Mouse (Mus musculus) limb, embryonic 10.5 days (tissue): ENCODE measurements around the gene Nmnat1. TPM values are rescaled to one million over a fixed set of nuclear protein-coding genes. Genes with fewer than 3 reads are reported as not detected.
"Not testable (repeated sequence)": the region's sequence is repeated elsewhere in the genome, so short reads cannot be mapped to it uniquely, and the experiment has no call there.

ENCODE experiments used
- DNase-seq: peaks from one replicate; pipeline ENCODE4 v3.0.0-alpha.2; 2017; ENCODE audit warnings: low spot score
- H3K27ac ChIP-seq: fragments of 300-500 bp; sonication (generic); 2 replicates; pipeline ENCODE4 v1.5.1; 2016; ENCODE audit warnings: mild to moderate bottlenecking
- H3K27me3 ChIP-seq: fragments of 300-500 bp; sonication (generic); 2 replicates; pipeline ENCODE4 v1.6.1; 2016; ENCODE audit warnings: low read depth, mild to moderate bottlenecking; ENCODE audit not compliant: poor library complexity, severe bottlenecking
- H3K36me3 ChIP-seq: fragments of 300-500 bp; sonication (generic); 2 replicates; pipeline ENCODE4 v1.6.1; 2016; ENCODE audit warnings: mild to moderate bottlenecking, moderate library complexity
- H3K4me1 ChIP-seq: fragments of 300-500 bp; sonication (generic); 2 replicates; pipeline ENCODE4 v1.6.1; 2016
- H3K4me3 ChIP-seq: fragments of 300-500 bp; sonication (generic); 2 replicates; pipeline ENCODE4 v1.5.1; 2016; ENCODE audit warnings: mild to moderate bottlenecking, moderate library complexity
- H3K9me3 ChIP-seq: fragments of 300-500 bp; sonication (generic); replicated peaks from 2 replicates; pipeline ENCODE4 v1.6.1; 2016; ENCODE audit warnings: mild to moderate bottlenecking
- WGBS: fragments of 180-500 bp; shearing (Covaris S2); methylation state at CpG from one replicate; pipeline ENCODE4 v1.1.7; 2016; 5-methylcytosine and 5-hydroxymethylcytosine counted together
- polyA plus RNA-seq: library from polyadenylated mRNA; unstranded; fragments of >200 nt; fragmentation: Nextera tagmentation; extraction: Ambion mirVana; gene quantifications from 2 replicates; pipeline ENCODE4 v1.2.1, GENCODE M21; 2016

The Nmnat1 gene
- polyA plus RNA-seq, 1 experiment from 2014 or later, result 16.8 TPM

DNA sequence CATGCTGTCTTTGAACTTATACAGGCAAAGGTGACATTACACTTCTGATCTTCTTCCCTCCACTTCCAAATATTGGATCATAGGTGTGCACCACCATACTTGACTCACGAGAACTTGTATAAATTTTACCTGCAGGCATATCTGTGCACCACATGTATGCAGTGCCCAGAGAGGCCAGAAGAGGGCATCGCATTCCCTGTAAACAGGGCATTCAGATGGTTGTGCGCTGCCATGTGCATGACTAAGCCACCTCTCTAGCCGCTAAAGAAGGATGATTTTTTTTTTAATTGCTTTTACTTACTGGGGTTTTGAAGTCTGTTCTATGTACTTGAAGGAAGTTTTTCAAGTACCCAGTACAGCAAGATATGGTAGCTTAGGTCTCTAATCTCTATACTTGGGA, 31.3 kb downstream of the Nmnat1 start:
- peak; percentile 53 for DNase-seq
- H3K9me3 ChIP-seq, result no peaks in the 10 kb centered on the region
- H3K4me3 ChIP-seq, result no peak overlapping the region
- H3K27me3 ChIP-seq, result no peaks in the 10 kb centered on the region
- H3K27ac ChIP-seq, result no peak overlapping the region
- WGBS, result 87% methylated on average over 4 of the region's 4 CpGs
- H3K4me1 ChIP-seq, result no peaks in the 10 kb centered on the region
- H3K36me3 ChIP-seq, result no peaks in the 10 kb centered on the region

DNA sequence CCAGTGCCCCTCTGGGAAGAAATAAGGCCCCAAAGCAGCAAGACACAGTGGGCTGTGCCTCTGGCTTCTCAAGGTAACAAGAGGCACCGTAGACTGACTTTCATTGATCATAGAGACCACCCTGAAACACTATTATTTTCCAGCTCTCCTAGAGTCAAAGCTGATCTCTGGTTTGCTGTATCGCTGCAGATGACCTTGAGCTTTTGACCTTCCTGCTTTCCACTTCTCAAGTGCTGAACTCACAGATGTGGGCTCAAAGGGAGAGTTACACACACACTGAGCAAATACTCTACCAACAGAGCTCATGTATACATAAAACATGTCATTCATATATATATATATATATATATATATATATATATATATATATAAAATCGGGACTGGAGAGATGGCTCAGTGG, 34.4 kb downstream of the Nmnat1 start:
- H3K27ac ChIP-seq, result no peak overlapping the region
- WGBS, result 84% methylated on average over 3 of the region's 3 CpGs
- DNase-seq, result no peak

DNA sequence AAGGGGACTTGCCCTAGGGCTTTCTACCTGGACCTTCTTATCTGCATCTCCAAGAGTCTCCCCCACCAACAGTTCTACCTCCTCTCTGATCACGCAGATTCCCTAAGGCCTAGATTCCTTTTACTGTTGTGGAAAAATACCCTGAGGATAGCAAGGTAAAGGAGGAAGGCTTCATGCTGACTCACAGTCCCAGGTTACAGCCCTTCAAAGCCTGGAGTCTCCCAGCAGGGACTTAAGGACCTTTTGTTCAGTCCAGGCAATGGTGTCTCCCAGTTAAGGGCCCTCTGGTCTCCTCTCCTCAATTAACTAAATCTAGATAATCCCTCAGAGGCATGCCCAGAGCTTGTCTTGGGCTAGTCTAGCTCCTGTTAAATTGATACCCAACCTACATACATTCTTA, 38.7 kb downstream of the Nmnat1 start:
- Histone ChIP-seq H3K36me3 (no peaks in the 10 kb centered on the region), H3K27ac (peak overlapping the region; percentile 95), H3K9me3 (no peaks in the 10 kb centered on the region), H3K4me1 (peaks cover 21% of the 10 kb centered on the region), H3K27me3 (no peaks in the 10 kb centered on the region), H3K4me3 (peak overlapping the region; percentile 49; the same call in 1 of the 2 replicates)
- WGBS, result 55% methylated on average over 1 of the region's 1 CpGs
- no peak for DNase-seq

More for the DNA sequence above, 34.4 kb downstream of the Nmnat1 start:
- H3K4me3 ChIP-seq, result no peak overlapping the region
- no peaks in the 10 kb centered on the region for H3K27me3 ChIP-seq
- H3K9me3 ChIP-seq, result no peaks in the 10 kb centered on the region
- peaks cover 8% of the 10 kb centered on the region for H3K4me1 ChIP-seq
- H3K36me3 ChIP-seq, result no peaks in the 10 kb centered on the region

DNA sequence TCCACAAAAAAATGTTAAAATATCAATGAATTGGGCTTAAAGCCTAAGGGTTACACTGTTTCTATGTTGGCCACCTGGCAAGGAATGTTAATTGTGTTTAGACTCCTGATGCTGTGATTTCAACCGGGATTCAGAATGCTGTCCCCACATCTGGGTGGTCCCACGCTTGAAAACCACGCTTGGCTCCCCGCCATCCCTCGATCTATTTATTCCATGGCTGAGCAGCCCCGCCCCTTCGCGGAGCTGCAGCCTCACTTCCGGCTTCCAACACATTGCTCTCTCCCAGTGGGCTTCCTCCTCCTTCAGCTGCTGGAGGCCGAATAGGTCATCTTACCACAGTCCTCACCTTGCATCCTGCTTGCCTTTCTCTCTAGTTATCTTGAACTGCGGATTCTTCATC, 39.1 kb downstream of the Nmnat1 start:
- peak; percentile 77 for DNase-seq
- H3K4me3 ChIP-seq, result peak overlapping the region; percentile 49
- 6% methylated on average over 11 of the region's 11 CpGs for WGBS
- H3K9me3 ChIP-seq, result no peaks in the 10 kb centered on the region
- H3K27ac ChIP-seq, result peak overlapping the region; percentile 95
- no peaks in the 10 kb centered on the region for H3K27me3 ChIP-seq
- peaks cover 21% of the 10 kb centered on the region for H3K4me1 ChIP-seq
- H3K36me3 ChIP-seq, result no peaks in the 10 kb centered on the region

DNA sequence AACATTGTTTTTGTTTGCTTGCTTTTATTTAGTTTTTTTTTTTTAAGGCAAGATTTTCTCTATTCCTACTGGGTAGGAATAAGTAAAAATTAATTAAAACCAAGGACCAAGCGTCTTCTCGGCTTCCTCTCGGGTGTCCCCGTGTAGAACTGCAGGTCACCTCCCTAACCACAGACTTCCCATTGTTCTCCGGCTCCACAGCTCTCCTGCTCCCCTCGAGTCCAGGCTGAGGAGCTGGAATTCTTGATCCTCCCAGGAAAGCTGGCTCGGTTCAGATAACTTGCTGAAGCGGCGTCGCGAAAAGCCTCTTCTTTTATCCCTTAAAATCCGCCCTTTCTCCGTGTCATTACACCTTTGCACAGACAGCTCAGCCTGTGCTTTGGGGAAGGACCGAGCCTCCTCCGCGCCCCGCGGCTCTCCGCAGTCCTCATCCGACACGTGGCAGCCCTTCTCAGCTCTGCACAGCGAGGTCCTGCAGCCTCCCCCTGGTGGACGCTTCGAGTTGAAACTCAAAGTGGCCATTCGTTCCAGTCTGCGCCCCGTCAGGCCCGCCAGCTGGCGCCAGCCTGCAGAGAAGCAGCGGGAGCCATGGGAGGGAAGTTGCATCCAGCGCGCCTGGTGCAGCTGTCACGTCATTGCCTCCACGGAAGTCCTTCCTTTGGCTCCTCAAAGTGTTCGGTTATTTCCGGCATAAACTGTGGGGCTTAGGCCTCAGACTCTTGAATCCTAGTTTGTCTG, 39.9 kb downstream of the Nmnat1 start:
- peak overlapping the region; percentile 95 for H3K27ac ChIP-seq
- DNase-seq, result peak; percentile 96
- H3K4me3 ChIP-seq, result peak overlapping the region; percentile 49
- peaks cover 21% of the 10 kb centered on the region for H3K4me1 ChIP-seq
- H3K9me3 ChIP-seq, result no peaks in the 10 kb centered on the region
- H3K27me3 ChIP-seq, result no peaks in the 10 kb centered on the region
- no peaks in the 10 kb centered on the region for H3K36me3 ChIP-seq
- under 1% methylated on average over 36 of the region's 36 CpGs for WGBS

DNA sequence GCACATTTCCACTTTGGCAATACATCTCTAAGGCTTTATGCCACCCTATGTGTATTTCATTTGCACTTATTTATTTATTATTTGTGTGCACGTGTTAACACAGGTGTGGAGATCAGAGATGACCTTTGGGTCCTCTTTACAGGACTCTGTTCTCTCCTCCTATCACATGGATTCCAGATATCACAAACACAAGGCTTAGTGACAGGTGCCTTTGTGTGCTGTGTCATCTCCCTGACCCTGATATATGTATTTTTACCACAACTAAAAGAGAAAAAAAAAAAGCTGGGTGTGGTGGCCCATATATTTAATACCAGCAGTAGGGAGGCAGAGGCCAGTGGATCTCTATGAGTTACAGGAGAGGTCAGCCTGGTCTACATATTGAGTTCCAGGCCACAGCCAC, 40.5 kb downstream of the Nmnat1 start:
- Histone ChIP-seq H3K27me3 (no peaks in the 10 kb centered on the region), H3K9me3 (no peaks in the 10 kb centered on the region), H3K4me1 (peaks cover 21% of the 10 kb centered on the region), H3K27ac (peak overlapping the region; percentile 95), H3K36me3 (no peaks in the 10 kb centered on the region), H3K4me3 (peak overlapping the region; percentile 49; the same call in 1 of the 2 replicates)
- WGBS, result 78% methylated on average over 1 of the region's 1 CpGs
- DNase-seq, result no peak

DNA sequence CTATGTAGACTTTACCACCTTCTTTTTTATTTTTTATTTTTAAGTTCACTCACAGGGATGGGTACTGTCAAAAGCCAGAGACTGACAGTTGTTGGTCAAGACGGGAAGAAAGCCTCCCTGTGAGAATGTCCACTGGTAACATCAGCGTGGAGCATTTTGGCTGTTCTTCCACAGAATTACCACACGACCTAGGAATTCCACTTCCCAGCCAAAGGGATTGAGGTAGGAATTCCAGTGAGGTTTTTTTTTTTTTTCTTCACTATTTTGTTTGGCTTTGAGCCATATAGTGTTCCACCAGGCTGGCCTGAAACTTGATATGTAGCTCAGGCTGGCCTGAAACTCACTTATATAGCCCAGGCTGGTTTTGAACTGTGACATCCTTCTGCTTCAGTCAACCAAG, 42.6 kb downstream of the Nmnat1 start:
- no peak overlapping the region for H3K27ac ChIP-seq
- 68% methylated on average over 3 of the region's 3 CpGs for WGBS
- DNase-seq, result no peak
- H3K27me3 ChIP-seq, result no peaks in the 10 kb centered on the region
- no peak overlapping the region for H3K4me3 ChIP-seq
- peaks cover 21% of the 10 kb centered on the region for H3K4me1 ChIP-seq
- no peaks in the 10 kb centered on the region for H3K36me3 ChIP-seq
- H3K9me3 ChIP-seq, result no peaks in the 10 kb centered on the region

DNA sequence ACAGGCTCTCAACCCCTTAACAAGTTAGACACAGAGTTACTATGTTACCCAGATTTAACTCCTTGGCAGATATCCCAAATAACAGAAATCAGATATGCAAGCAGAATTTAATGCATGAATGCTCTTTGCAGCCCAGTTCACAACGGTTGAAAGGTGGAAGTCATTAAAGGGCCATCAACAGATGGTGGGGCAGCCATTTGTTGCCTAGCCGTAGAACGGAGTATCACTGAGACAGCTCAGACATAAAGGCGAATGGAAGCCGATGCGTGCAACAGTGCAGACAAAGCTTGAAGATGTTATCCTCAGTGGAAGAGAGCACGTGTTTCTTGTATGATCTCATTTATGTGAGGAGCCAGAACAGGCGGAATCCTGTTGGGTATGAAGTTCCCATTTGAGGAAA, 44.4 kb downstream of the Nmnat1 start:
- no peak overlapping the region for H3K27ac ChIP-seq
- 70% methylated on average over 8 of the region's 8 CpGs for WGBS
- H3K27me3 ChIP-seq, result no peaks in the 10 kb centered on the region
- no peaks in the 10 kb centered on the region for H3K36me3 ChIP-seq
- H3K4me3 ChIP-seq, result no peak overlapping the region
- H3K9me3 ChIP-seq, result no peaks in the 10 kb centered on the region
- H3K4me1 ChIP-seq, result peaks cover 12% of the 10 kb centered on the region
- DNase-seq, result no peak

DNA sequence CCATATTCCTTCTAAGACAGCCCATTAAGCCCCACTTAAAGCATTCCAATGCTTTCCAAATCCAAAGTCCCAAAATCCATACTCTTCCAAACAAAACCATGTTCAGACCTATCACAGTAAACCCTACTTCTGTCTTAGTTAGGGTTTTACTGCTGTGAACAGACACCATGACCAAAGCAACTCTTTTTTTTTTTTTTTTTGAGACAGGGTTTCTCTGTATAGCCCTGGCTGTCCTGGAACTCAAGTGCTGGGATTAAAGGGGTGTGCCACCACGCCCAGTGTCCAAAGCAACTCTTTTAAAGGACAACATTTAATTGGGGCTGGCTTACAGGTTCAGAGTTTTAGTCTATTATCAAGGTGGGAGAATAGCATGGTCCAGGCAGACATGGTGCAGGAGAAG, 53.1 kb downstream of the Nmnat1 start:
- DNase-seq, H3K9me3 ChIP-seq, H3K36me3 ChIP-seq, H3K27ac ChIP-seq, H3K27me3 ChIP-seq, H3K4me1 ChIP-seq, H3K4me3 ChIP-seq: not testable (repeated sequence)
- WGBS, result 77% methylated on average over 1 of the region's 1 CpGs

DNA sequence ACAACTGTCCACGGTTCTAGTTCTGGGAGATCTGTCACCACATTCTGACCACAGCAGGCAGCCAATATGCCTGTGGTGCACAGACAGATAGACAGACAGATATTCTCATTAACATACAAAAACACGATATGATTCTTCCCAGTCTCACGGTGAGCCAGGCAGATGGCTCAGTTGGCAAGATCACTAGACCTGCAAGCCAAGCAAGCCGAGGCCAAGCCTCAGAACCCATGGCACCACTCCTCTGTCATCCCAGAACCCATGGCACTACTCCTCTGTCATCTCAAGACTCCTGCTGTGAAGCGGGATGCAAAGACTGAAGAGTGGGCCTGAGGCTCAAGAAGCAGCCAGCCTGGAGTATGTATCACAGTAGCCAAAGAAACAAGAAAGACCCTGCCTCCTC, 55.4 kb downstream of the Nmnat1 start:
- no peak overlapping the region for H3K27ac ChIP-seq
- WGBS, result 90% methylated on average over 5 of the region's 5 CpGs

DNA sequence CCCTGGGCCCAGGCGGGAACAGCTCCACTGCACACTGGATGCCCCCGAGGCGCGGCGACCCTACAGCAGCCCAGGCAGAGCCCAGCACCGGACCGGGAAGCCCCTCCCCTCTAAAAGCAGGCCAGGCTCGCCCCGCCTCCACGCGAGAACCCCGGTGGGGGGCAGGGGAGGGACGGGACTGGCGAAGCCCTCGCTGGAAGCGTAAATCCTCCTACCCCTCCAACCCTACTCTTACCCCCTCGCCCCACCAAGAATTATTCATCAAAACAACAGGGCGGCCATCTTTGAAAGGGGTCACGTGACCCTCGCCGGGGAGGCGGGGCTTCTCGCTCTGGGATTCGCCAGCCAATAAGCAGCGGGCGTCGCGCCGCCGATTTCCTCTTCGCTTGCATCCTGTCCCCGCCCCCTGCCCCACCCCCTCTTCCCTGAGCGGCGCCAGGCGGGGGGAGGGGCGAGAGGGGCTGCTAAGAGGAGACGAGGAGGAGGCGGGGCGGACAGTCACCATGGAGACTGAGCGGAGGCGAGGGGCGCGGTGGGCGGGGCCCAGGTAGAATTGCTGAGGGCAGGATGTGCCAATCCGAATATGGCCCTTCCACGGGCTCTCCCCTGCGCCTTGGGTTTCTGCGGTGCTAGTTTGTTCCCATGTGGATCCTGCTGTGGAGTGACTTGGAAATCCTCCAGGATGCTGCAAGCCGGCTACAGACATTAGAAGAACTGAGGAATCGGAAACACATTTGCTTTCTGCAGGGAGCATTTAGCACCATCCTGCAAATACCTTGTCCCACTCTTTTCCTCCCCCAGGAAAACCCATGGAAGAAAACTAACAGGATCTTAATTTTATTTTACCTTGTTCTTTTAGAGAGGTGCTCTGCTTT, 58.4 kb downstream of the Nmnat1 start, which contains the start of gene Ube4b:
Gene Ube4b (minus strand): TSS at position 425 of the 875 bp plus-strand sequence.
- Histone ChIP-seq H3K4me1 (peaks cover 17% of the 10 kb centered on the region; the same call in 1 of the 2 replicates), H3K4me3 (peak within 1 kb of the TSS; percentile 97), H3K27ac (peak within 1 kb of the TSS; percentile 93), H3K36me3 (peaks cover 7% of the 10 kb centered on the region), H3K27me3 (no peaks in the 10 kb centered on the region), H3K9me3 (no peaks in the 10 kb centered on the region)
- peak; percentile 100 for DNase-seq
- 3% methylated on average over 48 of the region's 50 CpGs for WGBS

More for the DNA sequence above, 55.4 kb downstream of the Nmnat1 start:
- Histone ChIP-seq H3K4me3 (no peak overlapping the region), H3K9me3 (no peaks in the 10 kb centered on the region), H3K4me1 (peaks cover 12% of the 10 kb centered on the region; the same call in 1 of the 2 replicates), H3K27me3 (no peaks in the 10 kb centered on the region), H3K36me3 (no peaks in the 10 kb centered on the region)
- no peak for DNase-seq

DNA sequence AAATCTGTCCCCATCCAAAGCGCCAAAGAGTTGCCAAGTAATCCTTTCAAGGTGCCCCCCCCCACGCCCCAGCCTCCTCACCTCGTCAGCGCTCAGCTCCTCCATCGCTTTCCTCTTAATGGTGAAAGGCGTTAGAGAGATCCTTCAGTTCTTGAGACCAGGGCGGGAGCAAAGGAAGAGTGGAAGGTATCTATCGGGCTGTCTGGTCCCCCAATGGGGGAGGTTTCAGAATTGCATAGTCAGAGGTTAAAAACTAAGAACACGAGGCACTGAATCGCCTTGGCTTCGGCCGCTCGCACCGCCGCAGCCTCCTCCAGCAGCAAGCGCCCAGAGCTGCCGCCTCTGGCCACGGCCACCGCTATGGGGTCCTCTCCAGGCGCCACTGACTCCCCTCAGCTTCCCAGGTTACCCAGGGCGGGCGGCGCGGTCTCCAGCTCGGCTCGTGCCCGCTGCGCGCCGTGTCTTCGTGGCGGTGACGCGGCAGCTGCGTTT, 59.2 kb downstream of the Nmnat1 start:
- Histone ChIP-seq H3K27me3 (no peaks in the 10 kb centered on the region), H3K36me3 (peaks cover 14% of the 10 kb centered on the region), H3K4me3 (peak overlapping the region; percentile 97), H3K27ac (peak overlapping the region; percentile 93), H3K4me1 (peaks cover 17% of the 10 kb centered on the region; the same call in 1 of the 2 replicates), H3K9me3 (no peaks in the 10 kb centered on the region)
- DNase-seq, result no peak
- under 1% methylated on average over 35 of the region's 35 CpGs for whole genome bisulfite sequencing

DNA sequence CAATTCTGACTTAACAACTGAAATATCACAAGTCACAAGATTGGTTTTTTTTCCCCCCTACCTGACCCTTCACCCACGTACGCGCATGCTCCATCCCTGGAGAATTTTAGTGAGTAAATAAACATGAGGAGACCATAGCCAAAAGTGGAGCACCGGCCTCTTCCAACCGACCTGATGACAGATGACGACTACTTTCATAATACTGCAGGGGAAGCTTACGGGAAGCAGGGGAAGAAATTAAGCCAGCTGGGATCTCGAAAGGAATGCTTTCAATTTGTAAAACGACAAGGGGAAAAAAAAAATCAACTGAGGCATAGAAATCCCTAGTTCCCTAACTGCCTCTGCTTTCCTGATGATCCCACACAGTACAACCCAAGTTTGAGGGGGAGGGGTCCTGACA, 60.2 kb downstream of the Nmnat1 start:
- no peaks in the 10 kb centered on the region for H3K9me3 ChIP-seq
- peak overlapping the region; percentile 97 for H3K4me3 ChIP-seq
- peak overlapping the region; percentile 57; the same call in 1 of the 2 replicates for H3K27ac ChIP-seq
- H3K4me1 ChIP-seq, result peaks cover 19% of the 10 kb centered on the region; the same call in 1 of the 2 replicates
- peaks cover 18% of the 10 kb centered on the region for H3K36me3 ChIP-seq
- DNase-seq, result no peak
- H3K27me3 ChIP-seq, result no peaks in the 10 kb centered on the region
- 3% methylated on average over 9 of the region's 9 CpGs for WGBS
